Mouse (Mus musculus): Measurements from ENCODE around the gene Rhebl1. TPM values are rescaled to one million over a fixed set of nuclear protein-coding genes. Genes with fewer than 3 reads are reported as not detected.

Rhebl1 gene
- polyA plus RNA-seq, 1 experiment from 2014 or later: 9.5 TPM

DNA sequence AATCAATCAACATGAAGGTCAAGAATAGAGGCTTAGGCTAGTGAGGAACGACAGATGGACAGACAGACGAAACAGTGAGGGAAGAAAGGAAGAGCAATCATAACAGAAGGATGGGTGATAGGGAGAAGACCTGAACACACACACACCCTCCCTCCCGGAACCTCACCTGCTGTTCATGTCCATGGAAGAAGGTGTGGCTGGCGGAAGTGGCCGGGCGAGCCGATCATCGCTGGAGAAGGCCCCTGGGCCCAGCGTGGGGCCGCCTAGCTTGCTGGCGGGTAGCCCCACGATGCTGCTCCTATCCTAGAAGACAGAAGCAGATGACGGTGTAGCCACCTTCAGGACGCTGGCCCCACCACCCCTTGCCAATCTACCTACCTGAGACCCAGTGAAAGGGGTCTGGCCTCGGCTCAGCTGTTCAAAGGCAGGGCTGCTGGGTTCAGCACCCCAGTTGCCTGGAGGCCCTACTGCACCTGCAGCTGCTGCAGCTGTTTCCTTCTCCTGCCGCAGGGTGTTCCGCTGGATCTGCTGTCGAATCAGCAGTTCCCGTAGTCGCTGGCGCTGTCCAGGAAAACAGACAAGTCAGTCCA, 43.0 kb downstream of the Rhebl1 start:
- Histone ChIP-seq H3K27ac (ENCODE audit: low read depth) (no peak overlapping the region), H3K9me3 (ENCODE audit: low read depth, low read length) (no peaks in the 10 kb centered on the region), H3K4me2 (no peak overlapping the region), H3K9ac (no peak overlapping the region), H3K27me3 (ENCODE audit: insufficient read depth, low read length) (no peaks in the 10 kb centered on the region), H3K36me3 (ENCODE audit: insufficient read depth) (peaks cover 100% of the 10 kb centered on the region), H3K4me1 (ENCODE audit: insufficient read depth) (no peaks in the 10 kb centered on the region), H3K4me3 (ENCODE audit: low read depth, low read length) (no peak overlapping the region)
- ATAC-seq (ENCODE audit: insufficient read depth) (no peak), DNase-seq (no peak)
- TF ChIP-seq CTCF (IDR thresholded peaks at IDR 0.05; ENCODE audit: low read depth): no peak
- 87% methylated on average over 21 of the region's 21 CpGs for WGBS

DNA sequence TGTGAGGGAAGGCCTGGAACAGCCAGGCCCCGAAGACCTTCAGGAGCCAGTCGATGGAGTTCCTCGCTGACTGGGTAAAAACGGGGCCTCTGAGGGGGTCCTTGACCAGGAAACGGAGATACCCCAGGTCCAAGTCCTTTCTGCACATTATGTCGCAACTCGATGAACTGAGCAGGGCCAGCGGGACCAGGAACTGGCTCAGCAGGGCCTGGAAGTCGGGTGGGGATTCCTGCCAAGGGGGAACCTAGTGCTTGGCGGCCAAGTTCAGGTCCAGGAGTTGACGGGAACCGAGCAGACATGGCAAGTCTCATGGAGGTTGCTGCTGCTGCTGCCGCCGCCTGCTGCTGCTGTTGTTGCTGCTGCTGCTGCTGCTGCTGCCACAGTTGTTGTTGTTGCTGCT, 43.7 kb downstream of the Rhebl1 start:
- H3K4me2 ChIP-seq: no peak overlapping the region
- H3K4me1 ChIP-seq (ENCODE audit: insufficient read depth): no peaks in the 10 kb centered on the region
- H3K9ac ChIP-seq: no peak overlapping the region
- ATAC-seq (ENCODE audit: insufficient read depth) (no peak), DNase-seq (no peak)
- 91% methylated on average over 14 of the region's 14 CpGs for WGBS
- H3K4me3 ChIP-seq (ENCODE audit: low read depth, low read length): no peak overlapping the region
- peaks cover 100% of the 10 kb centered on the region for H3K36me3 ChIP-seq (ENCODE audit: insufficient read depth)
- H3K27ac ChIP-seq (ENCODE audit: low read depth): no peak overlapping the region
- TF ChIP-seq CTCF (IDR thresholded peaks at IDR 0.05; ENCODE audit: low read depth): no peak
- H3K27me3 ChIP-seq (ENCODE audit: insufficient read depth, low read length): no peaks in the 10 kb centered on the region
- H3K9me3 ChIP-seq (ENCODE audit: low read depth, low read length): no peaks in the 10 kb centered on the region

DNA sequence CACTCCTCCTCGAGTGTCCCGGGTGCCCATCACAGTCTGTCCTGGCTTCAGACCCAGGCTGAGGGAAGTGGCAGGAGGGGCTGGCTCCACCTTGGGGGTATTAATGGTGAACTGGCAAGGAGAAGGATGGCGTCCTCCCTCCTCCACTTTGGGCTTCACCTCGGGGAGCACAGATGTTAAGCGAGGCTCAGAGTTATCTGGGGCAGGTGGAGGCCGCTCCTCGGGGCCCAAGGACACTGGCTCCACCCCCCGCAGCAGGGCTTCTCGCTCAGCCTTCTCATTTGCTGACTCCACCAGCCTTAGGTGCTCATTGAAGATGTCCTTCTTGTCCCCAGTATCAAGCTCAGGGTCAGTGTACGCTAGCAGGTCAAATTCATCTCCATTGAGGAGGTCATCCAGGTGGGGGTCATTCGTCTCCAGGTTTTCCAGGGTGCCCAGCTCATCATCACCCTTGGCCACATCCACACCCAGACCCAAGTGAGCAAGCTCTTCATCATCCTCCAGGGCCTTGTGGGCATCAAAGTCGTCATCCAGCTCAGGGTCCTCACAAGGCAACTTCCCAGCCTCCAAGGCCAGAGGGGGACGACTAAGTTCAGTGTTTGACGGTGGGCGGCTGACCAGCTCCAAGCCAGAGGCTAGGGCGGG, 44.3 kb downstream of the Rhebl1 start:
- H3K9ac ChIP-seq: no peak overlapping the region
- peaks cover 100% of the 10 kb centered on the region for H3K36me3 ChIP-seq (ENCODE audit: insufficient read depth)
- H3K4me1 ChIP-seq (ENCODE audit: insufficient read depth): no peaks in the 10 kb centered on the region
- H3K27ac ChIP-seq (ENCODE audit: low read depth): no peak overlapping the region
- no peak for ATAC-seq (ENCODE audit: insufficient read depth)
- DNase-seq: no peak
- H3K4me3 ChIP-seq (ENCODE audit: low read depth, low read length): no peak overlapping the region
- no peak overlapping the region for H3K4me2 ChIP-seq
- no peak for TF ChIP-seq CTCF (IDR thresholded peaks at IDR 0.05; ENCODE audit: low read depth)
- no peaks in the 10 kb centered on the region for H3K9me3 ChIP-seq (ENCODE audit: low read depth, low read length)
- no peaks in the 10 kb centered on the region for H3K27me3 ChIP-seq (ENCODE audit: insufficient read depth, low read length)
- 86% methylated on average over 15 of the region's 16 CpGs for WGBS

DNA sequence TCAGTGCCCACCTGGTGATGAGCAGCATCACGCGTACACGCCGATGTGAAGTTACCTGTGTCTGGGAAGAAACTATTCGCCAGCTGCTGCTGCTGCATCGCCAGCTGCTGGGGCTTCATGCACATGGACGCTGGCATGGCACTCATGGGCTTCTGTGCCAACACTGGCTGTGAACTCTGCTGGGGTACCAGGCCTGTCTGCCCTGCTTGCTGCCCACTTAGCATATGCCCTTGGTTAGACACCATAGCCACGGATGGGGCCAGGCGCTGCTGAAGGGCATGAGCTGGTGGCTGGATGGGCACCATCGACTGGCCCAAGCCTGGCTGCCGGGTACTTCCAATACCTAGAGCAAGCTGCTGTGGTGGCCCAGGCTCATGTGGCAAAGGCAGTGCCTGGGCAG, 45.2 kb downstream of the Rhebl1 start:
- no peak overlapping the region for H3K9ac ChIP-seq
- WGBS: 94% methylated on average over 11 of the region's 11 CpGs
- no peak overlapping the region for H3K27ac ChIP-seq (ENCODE audit: low read depth)
- ATAC-seq (ENCODE audit: insufficient read depth) (no peak), DNase-seq (no peak)
- H3K27me3 ChIP-seq (ENCODE audit: insufficient read depth, low read length): no peaks in the 10 kb centered on the region
- no peaks in the 10 kb centered on the region for H3K4me1 ChIP-seq (ENCODE audit: insufficient read depth)
- H3K4me2 ChIP-seq: no peak overlapping the region
- H3K36me3 ChIP-seq (ENCODE audit: insufficient read depth): peaks cover 100% of the 10 kb centered on the region
- no peak for TF ChIP-seq CTCF (IDR thresholded peaks at IDR 0.05; ENCODE audit: low read depth)
- no peaks in the 10 kb centered on the region for H3K9me3 ChIP-seq (ENCODE audit: low read depth, low read length)
- no peak overlapping the region for H3K4me3 ChIP-seq (ENCODE audit: low read depth, low read length)

DNA sequence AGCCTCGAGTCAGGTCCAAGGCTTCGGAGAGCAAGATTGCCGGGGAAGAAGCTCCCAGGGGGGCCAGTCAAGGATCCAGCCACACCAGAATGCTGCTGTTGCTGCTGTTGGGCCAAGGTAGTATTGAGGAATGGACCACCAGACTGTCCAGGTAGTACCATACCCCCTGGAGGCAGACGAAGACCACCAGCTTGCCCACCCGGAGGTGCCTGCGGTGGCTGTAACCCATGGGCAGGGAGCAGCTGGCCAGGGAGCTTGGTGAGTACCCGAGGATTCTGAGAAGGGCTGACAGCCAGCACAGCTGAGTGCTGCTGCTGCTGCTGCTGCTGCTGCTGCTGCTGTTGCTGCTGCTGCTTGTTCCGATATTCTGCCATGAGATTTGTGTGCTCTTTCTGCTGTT, 48.2 kb downstream of the Rhebl1 start:
- H3K4me3 ChIP-seq (ENCODE audit: low read depth, low read length): no peak overlapping the region
- no peaks in the 10 kb centered on the region for H3K4me1 ChIP-seq (ENCODE audit: insufficient read depth)
- H3K27ac ChIP-seq (ENCODE audit: low read depth): no peak overlapping the region
- ATAC-seq (ENCODE audit: insufficient read depth) (no peak), DNase-seq (no peak)
- peaks cover 100% of the 10 kb centered on the region for H3K36me3 ChIP-seq (ENCODE audit: insufficient read depth)
- H3K9me3 ChIP-seq (ENCODE audit: low read depth, low read length): no peaks in the 10 kb centered on the region
- H3K27me3 ChIP-seq (ENCODE audit: insufficient read depth, low read length): no peaks in the 10 kb centered on the region
- H3K4me2 ChIP-seq: no peak overlapping the region
- no peak for TF ChIP-seq CTCF (IDR thresholded peaks at IDR 0.05; ENCODE audit: low read depth)
- WGBS: 87% methylated on average over 8 of the region's 8 CpGs
- no peak overlapping the region for H3K9ac ChIP-seq

DNA sequence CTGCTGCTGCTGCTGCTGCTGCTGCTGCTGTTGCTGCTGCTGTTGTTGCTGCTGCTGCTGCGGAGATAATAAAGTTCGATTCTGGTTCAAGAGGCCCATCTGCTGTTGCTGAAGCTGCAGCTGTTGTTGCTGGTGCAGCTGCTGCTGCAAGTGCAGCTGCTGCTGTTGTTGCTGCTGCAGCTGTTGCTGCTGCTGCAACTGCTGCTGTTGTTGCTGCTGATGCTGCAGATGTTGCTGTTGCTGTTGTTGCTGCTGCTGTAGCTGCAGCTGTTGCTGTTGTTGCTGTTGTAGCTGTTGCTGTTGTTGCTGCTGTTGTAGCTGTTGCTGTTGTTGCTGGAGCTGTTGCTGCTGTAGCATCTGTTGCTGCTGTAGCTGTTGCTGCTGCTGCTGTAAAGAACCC, 49.2 kb downstream of the Rhebl1 start:
- WGBS: 96% methylated on average over 2 of the region's 2 CpGs
- no peak for ATAC-seq (ENCODE audit: insufficient read depth)
- no peak overlapping the region for H3K4me2 ChIP-seq

DNA sequence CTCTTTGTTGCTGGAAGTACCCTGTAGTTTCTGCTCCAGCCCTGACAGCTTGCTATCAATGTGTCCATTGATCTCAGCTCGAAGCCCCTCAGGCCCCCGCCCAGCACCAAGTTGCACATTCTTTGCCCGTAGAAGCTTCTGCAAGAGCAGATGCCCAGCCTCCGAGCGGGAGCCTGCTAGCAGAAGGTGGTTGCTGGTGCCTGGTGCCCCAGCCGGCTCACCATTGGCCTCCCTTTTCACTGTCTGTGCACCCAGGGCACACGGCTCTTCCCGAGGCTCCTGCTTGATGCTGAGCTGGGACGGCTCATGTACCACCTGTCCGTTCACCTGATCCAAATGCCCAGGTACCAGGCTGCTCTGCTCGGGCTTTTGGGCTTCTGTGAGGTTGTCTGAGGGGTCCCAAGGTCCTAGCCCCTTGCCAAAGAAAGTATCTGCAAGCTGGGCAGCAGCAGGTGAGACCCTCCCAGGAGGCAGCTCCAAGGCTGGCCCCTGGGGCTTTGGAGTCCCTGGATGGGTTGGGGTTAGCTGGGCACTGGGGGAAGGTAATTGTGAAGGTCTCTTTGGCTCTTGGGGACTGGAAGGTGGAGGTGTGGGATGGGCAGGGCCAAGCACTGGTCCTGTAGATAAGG, 50.6 kb downstream of the Rhebl1 start:
- Histone ChIP-seq H3K27me3 (ENCODE audit: insufficient read depth, low read length) (no peaks in the 10 kb centered on the region), H3K27ac (ENCODE audit: low read depth) (no peak overlapping the region), H3K4me1 (ENCODE audit: insufficient read depth) (no peaks in the 10 kb centered on the region), H3K9ac (no peak overlapping the region), H3K4me2 (no peak overlapping the region), H3K9me3 (ENCODE audit: low read depth, low read length) (no peaks in the 10 kb centered on the region), H3K36me3 (ENCODE audit: insufficient read depth) (peaks cover 100% of the 10 kb centered on the region), H3K4me3 (ENCODE audit: low read depth, low read length) (no peak overlapping the region)
- TF ChIP-seq CTCF (IDR thresholded peaks at IDR 0.05; ENCODE audit: low read depth): no peak
- no peak for ATAC-seq (ENCODE audit: insufficient read depth)
- DNase-seq: no peak
- WGBS: 93% methylated on average over 11 of the region's 11 CpGs

More for the DNA sequence above, 49.2 kb downstream of the Rhebl1 start:
- no peak for TF ChIP-seq CTCF (IDR thresholded peaks at IDR 0.05; ENCODE audit: low read depth)
- Histone ChIP-seq H3K4me1 (ENCODE audit: insufficient read depth) (no peaks in the 10 kb centered on the region), H3K36me3 (ENCODE audit: insufficient read depth) (peaks cover 100% of the 10 kb centered on the region), H3K9ac (no peak overlapping the region), H3K27ac (ENCODE audit: low read depth) (no peak overlapping the region), H3K4me3 (ENCODE audit: low read depth, low read length) (no peak overlapping the region), H3K27me3 (ENCODE audit: insufficient read depth, low read length) (no peaks in the 10 kb centered on the region), H3K9me3 (ENCODE audit: low read depth, low read length) (no peaks in the 10 kb centered on the region)
- no peak for DNase-seq
